ENCODE assay signal across 26 mouse cellular contexts in genomic region chr13:41611046-41611445, GRCm38 (mm10).
"Had no signal": no experiment of that assay in that cellular context is flagged by ENCODE, and none has a peak within 500 bp of the region (broad histone marks: within the 10 kb centered on the region; RNA-seq: fewer than 3 reads in every experiment).

No protein-coding gene starts in this region.

- H3K36me3 ChIP-seq: embryonic facial prominence, embryonic 10.5 days; embryonic facial prominence, embryonic 12.5 days; embryonic facial prominence, embryonic 13.5 days; embryonic facial prominence, embryonic 15.5 days; forebrain, embryonic 10.5 days; forebrain, embryonic 12.5 days; forebrain, embryonic 15.5 days had no signal

- DNase-seq: cerebellum, adult 18-20 months; cerebellum, adult 2 months; cerebellum, adult 8-10 months; cerebellum, adult 9-10 months; cerebellum, adult 9-11 months; cerebellum, postnatal 10 days; cerebellum, postnatal 14 days; cerebellum, postnatal 25 days; cerebellum, postnatal 36 days; embryo, embryonic 11 days; forebrain, postnatal 0 days; gastrocnemius, postnatal 10 days; gastrocnemius, postnatal 14 days; gastrocnemius, postnatal 25 days; heart, adult 2 months had no signal

- ATAC-seq: forebrain, embryonic 13.5 days; forebrain, embryonic 14.5 days; forebrain, embryonic 15.5 days; forebrain, embryonic 16.5 days; forebrain, postnatal 0 days had no signal

- H3K9ac ChIP-seq: embryonic facial prominence, embryonic 12.5 days; embryonic facial prominence, embryonic 13.5 days; embryonic facial prominence, embryonic 15.5 days; forebrain, embryonic 12.5 days; forebrain, embryonic 13.5 days; forebrain, embryonic 15.5 days; forebrain, postnatal 0 days had no signal

- H3K9me3 ChIP-seq: embryonic facial prominence, embryonic 10.5 days; embryonic facial prominence, embryonic 12.5 days; embryonic facial prominence, embryonic 13.5 days; embryonic facial prominence, embryonic 15.5 days; forebrain, embryonic 10.5 days; forebrain, embryonic 12.5 days; forebrain, embryonic 13.5 days; forebrain, embryonic 15.5 days had no signal

- H3K4me2 ChIP-seq: embryonic facial prominence, embryonic 12.5 days; embryonic facial prominence, embryonic 13.5 days; embryonic facial prominence, embryonic 15.5 days; forebrain, embryonic 12.5 days; forebrain, embryonic 13.5 days; forebrain, embryonic 15.5 days had no signal

- H3K27ac ChIP-seq: embryonic facial prominence, embryonic 10.5 days; embryonic facial prominence, embryonic 12.5 days; embryonic facial prominence, embryonic 13.5 days; embryonic facial prominence, embryonic 15.5 days; forebrain, embryonic 10.5 days; forebrain, embryonic 12.5 days; forebrain, embryonic 13.5 days; forebrain, embryonic 15.5 days; heart, adult 2 months had no signal

- H3K4me3 ChIP-seq: embryonic facial prominence, embryonic 10.5 days; embryonic facial prominence, embryonic 12.5 days; embryonic facial prominence, embryonic 13.5 days; embryonic facial prominence, embryonic 15.5 days; erythroblast, embryonic 14.5 days; forebrain, embryonic 10.5 days; forebrain, embryonic 12.5 days; forebrain, embryonic 13.5 days; forebrain, embryonic 15.5 days; heart, adult 2 months had no signal

- H3K27me3 ChIP-seq: embryonic facial prominence, embryonic 12.5 days; embryonic facial prominence, embryonic 13.5 days; embryonic facial prominence, embryonic 15.5 days; forebrain, embryonic 12.5 days; forebrain, embryonic 13.5 days; forebrain, embryonic 15.5 days had no signal
